Mouse (Mus musculus) forebrain, embryonic 12.5 days (tissue): ENCODE measurements around the gene Sept11. TPM values are rescaled to one million over a fixed set of nuclear protein-coding genes. Genes with fewer than 3 reads are reported as not detected.

Source experiments
- ATAC-seq: fragments of 200-750 bp; cut with Nextera tagmentation; 2 replicates; pipeline ENCODE4 v1.8.0; 2017; ENCODE audit warnings: moderate TSS enrichment; ENCODE audit not compliant: low FRiP score
- H3K27ac ChIP-seq: fragments of 300-500 bp; sonication (generic); 2 replicates; pipeline ENCODE4 v1.5.1; 2016; ENCODE audit warnings: mild to moderate bottlenecking
- H3K27me3 ChIP-seq: fragments of 300-500 bp; sonication (generic); 2 replicates; pipeline ENCODE4 v1.6.1; 2016; ENCODE audit warnings: mild to moderate bottlenecking
- H3K36me3 ChIP-seq: fragments of 300-500 bp; sonication (generic); replicated peaks from 2 replicates; pipeline ENCODE4 v1.6.1; 2016; ENCODE audit warnings: mild to moderate bottlenecking
- H3K4me1 ChIP-seq: fragments of 300-500 bp; sonication (generic); 2 replicates; pipeline ENCODE4 v1.6.1; 2016
- H3K4me2 ChIP-seq: fragments of 300-500 bp; sonication (generic); 2 replicates; pipeline ENCODE4 v1.6.1; 2016; ENCODE audit warnings: mild to moderate bottlenecking, moderate library complexity
- H3K4me3 ChIP-seq: fragments of 300-500 bp; sonication (generic); replicated peaks from 2 replicates; pipeline ENCODE4 v1.5.1; 2016; ENCODE audit warnings: mild to moderate bottlenecking
- H3K9ac ChIP-seq: fragments of 300-500 bp; sonication (generic); 2 replicates; pipeline ENCODE4 v1.6.1; 2016; ENCODE audit warnings: mild to moderate bottlenecking
- H3K9me3 ChIP-seq: fragments of 300-500 bp; sonication (generic); 2 replicates; pipeline ENCODE4 v1.6.1; 2016
- WGBS: fragments of 180-500 bp; shearing (Covaris S2); methylation state at CpG from one replicate; pipeline ENCODE4 v1.1.7; 2016; 5-methylcytosine and 5-hydroxymethylcytosine counted together
- polyA plus RNA-seq: library from polyadenylated mRNA; unstranded; fragments of >200 nt; fragmentation: Nextera tagmentation; extraction: Ambion mirVana; gene quantifications from 2 replicates; pipeline ENCODE4 v1.2.1, GENCODE M21; 2016

Gene Sept11
- polyA plus RNA-seq, 1 experiment from 2014 or later, result 302 TPM

DNA sequence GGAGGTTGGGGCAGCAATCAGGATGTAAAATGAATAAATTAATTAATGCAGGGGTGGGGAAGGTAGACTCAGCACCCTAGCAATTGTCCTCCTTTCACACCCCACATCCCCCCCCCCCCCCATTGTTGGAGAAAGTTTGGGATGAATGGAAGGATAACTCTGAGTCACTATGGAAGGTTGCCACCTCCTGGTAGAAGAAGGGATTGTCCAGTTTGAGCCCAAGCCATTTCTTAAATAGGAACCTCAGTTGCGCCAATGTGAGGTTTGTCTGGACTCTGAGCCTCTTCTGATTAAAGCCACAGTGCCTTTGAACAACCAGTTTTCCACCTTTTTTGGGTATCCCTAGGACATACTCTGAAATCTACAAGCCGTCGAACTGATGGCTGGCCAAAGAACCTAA is 70.3 kb downstream of the Sept11 start:
- 79% methylated on average over 3 of the region's 3 CpGs for WGBS
- Histone ChIP-seq H3K4me1 (no peaks in the 10 kb centered on the region), H3K36me3 (peaks cover 84% of the 10 kb centered on the region), H3K9ac (no peak overlapping the region), H3K27ac (no peak overlapping the region), H3K27me3 (no peaks in the 10 kb centered on the region), H3K4me2 (no peak overlapping the region), H3K4me3 (no peak overlapping the region), H3K9me3 (no peaks in the 10 kb centered on the region)
- ATAC-seq, result no peak; the same call in 1 of the 2 replicates

GRCm38 (mm10) chr5:93167919-93168516 is 74.8 kb downstream of the Sept11 start:
- no peaks in the 10 kb centered on the region for H3K4me1 ChIP-seq
- H3K9me3 ChIP-seq, result no peaks in the 10 kb centered on the region
- no peaks in the 10 kb centered on the region for H3K27me3 ChIP-seq
- WGBS, result 92% methylated on average over 11 of the region's 11 CpGs
- no peak overlapping the region for H3K4me2 ChIP-seq
- ATAC-seq, result no peak
- H3K27ac ChIP-seq, result no peak overlapping the region
- H3K4me3 ChIP-seq, result no peak overlapping the region
- H3K9ac ChIP-seq, result no peak overlapping the region
- H3K36me3 ChIP-seq, result peaks cover 81% of the 10 kb centered on the region

DNA sequence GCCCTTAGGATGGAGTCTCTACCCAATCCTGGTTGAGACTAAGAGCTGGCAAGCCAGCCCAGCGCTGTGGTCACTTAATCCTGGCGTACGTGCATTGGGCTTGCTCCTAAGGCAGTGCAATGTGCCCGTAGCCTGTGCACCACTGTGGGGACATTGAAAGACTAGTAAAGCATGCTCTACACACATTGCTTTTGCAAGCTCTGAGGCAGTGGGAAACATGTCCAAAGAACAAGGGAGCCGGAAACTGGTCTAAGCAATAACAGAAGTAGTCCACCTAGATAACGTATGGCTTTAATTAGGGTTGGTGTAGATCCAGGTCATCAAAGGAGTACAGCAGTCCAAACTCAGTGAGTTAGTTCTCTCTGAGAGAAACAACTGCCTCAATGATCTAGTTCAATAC is 75.4 kb downstream of the Sept11 start:
- H3K4me1 ChIP-seq, result no peaks in the 10 kb centered on the region
- no peak overlapping the region for H3K27ac ChIP-seq
- no peaks in the 10 kb centered on the region for H3K9me3 ChIP-seq
- no peak overlapping the region for H3K4me3 ChIP-seq
- peaks cover 77% of the 10 kb centered on the region for H3K36me3 ChIP-seq
- ATAC-seq, result no peak
- H3K9ac ChIP-seq, result no peak overlapping the region
- H3K4me2 ChIP-seq, result no peak overlapping the region
- WGBS, result 91% methylated on average over 6 of the region's 6 CpGs
- no peaks in the 10 kb centered on the region for H3K27me3 ChIP-seq

DNA sequence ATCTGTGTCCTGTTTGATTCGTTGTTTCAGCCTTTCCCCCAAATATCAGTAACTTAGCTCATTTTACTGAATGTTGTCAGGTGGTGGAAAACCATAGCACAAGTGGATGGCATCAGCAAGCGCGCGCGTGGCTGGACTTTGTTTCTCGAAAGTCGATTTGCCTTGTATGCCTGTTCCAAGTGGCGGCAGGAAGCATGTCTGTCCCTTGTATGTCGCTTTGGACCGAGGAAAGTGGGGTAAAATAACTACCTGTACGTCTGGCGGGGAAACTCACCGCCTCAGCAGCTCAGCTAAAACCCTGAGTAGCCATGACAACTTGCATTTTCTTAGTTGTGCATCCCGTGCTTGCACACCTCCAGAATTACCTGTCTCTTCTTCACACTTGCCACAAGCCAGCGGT is 78.2 kb downstream of the Sept11 start:
- Histone ChIP-seq H3K4me2 (no peak overlapping the region), H3K27me3 (no peaks in the 10 kb centered on the region), H3K4me3 (no peak overlapping the region), H3K36me3 (peaks cover 74% of the 10 kb centered on the region), H3K27ac (no peak overlapping the region), H3K9me3 (no peaks in the 10 kb centered on the region), H3K9ac (no peak overlapping the region), H3K4me1 (no peaks in the 10 kb centered on the region)
- 95% methylated on average over 15 of the region's 15 CpGs for WGBS
- no peak for ATAC-seq

- Histone ChIP-seq H3K4me3 (no peak overlapping the region), H3K36me3 (peaks cover 65% of the 10 kb centered on the region), H3K27me3 (no peaks in the 10 kb centered on the region), H3K9me3 (no peaks in the 10 kb centered on the region), H3K4me2 (no peak overlapping the region), H3K9ac (no peak overlapping the region), H3K4me1 (no peaks in the 10 kb centered on the region), H3K27ac (no peak overlapping the region)
- 81% methylated on average over 6 of the region's 6 CpGs for WGBS
- no peak for ATAC-seq
Observed at GRCm38 (mm10) chr5:93172536-93172935, 79.3 kb downstream of the Sept11 start.

GRCm38 (mm10) chr5:93174675-93175074 is 81.4 kb downstream of the Sept11 start:
- Histone ChIP-seq H3K9me3 (no peaks in the 10 kb centered on the region), H3K27ac (no peak overlapping the region), H3K9ac (no peak overlapping the region), H3K4me2 (no peak overlapping the region), H3K27me3 (no peaks in the 10 kb centered on the region), H3K4me1 (no peaks in the 10 kb centered on the region), H3K36me3 (peaks cover 66% of the 10 kb centered on the region), H3K4me3 (no peak overlapping the region)
- 93% methylated on average over 6 of the region's 6 CpGs for WGBS
- ATAC-seq, result no peak

DNA sequence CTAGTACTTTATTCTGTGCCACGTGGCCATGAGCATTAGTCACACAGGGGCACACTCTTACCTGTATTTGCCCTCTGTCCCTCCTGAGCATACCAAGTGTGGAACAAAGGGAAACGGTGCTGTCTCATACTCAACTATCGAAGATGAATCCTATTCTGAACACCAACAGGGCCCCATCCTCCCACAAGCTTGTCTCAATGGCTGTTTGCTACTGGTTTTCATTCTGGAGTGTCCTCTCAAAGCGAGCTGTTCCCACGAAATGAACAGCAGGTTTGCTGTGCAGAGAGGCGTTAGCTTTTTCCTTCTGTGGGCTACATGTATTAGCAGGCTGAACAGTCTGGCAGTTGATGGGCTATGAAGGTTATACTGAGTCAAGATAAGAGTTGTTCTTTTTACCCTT is 85.4 kb downstream of the Sept11 start:
- no peak for ATAC-seq
- no peaks in the 10 kb centered on the region for H3K9me3 ChIP-seq

GRCm38 (mm10) chr5:93180252-93180651 is 87.0 kb downstream of the Sept11 start:
- Histone ChIP-seq H3K4me1 (no peaks in the 10 kb centered on the region), H3K9ac (no peak overlapping the region), H3K4me2 (no peak overlapping the region), H3K36me3 (peaks cover 54% of the 10 kb centered on the region), H3K27me3 (no peaks in the 10 kb centered on the region), H3K27ac (no peak overlapping the region), H3K4me3 (no peak overlapping the region), H3K9me3 (no peaks in the 10 kb centered on the region)
- ATAC-seq, result no peak
- 86% methylated on average over 2 of the region's 2 CpGs for WGBS

More for the DNA sequence above, 85.4 kb downstream of the Sept11 start:
- H3K4me3 ChIP-seq, result no peak overlapping the region
- no peak overlapping the region for H3K9ac ChIP-seq
- peaks cover 57% of the 10 kb centered on the region for H3K36me3 ChIP-seq
- no peaks in the 10 kb centered on the region for H3K4me1 ChIP-seq
- H3K27me3 ChIP-seq, result no peaks in the 10 kb centered on the region
- no peak overlapping the region for H3K4me2 ChIP-seq
- 0 out of 2 replicates have a peak overlapping the region, but pooled peaks have one; percentile 25 for H3K27ac ChIP-seq
- 86% methylated on average over 6 of the region's 6 CpGs for WGBS

GRCm38 (mm10) chr5:93183311-93183710 is 90.1 kb downstream of the Sept11 start:
- Histone ChIP-seq H3K9me3 (no peaks in the 10 kb centered on the region), H3K4me3 (no peak overlapping the region), H3K9ac (no peak overlapping the region), H3K36me3 (peaks cover 66% of the 10 kb centered on the region), H3K27ac (no peak overlapping the region), H3K4me2 (no peak overlapping the region), H3K27me3 (no peaks in the 10 kb centered on the region), H3K4me1 (no peaks in the 10 kb centered on the region)
- WGBS, result 88% methylated on average over 6 of the region's 6 CpGs
- no peak for ATAC-seq

- no peak overlapping the region for H3K4me3 ChIP-seq
- WGBS, result 95% methylated on average over 6 of the region's 6 CpGs
- peaks cover 66% of the 10 kb centered on the region for H3K36me3 ChIP-seq
- H3K9me3 ChIP-seq, result no peaks in the 10 kb centered on the region
- no peak for ATAC-seq
- no peaks in the 10 kb centered on the region for H3K4me1 ChIP-seq
- H3K9ac ChIP-seq, result no peak overlapping the region
- no peak overlapping the region for H3K4me2 ChIP-seq
- no peaks in the 10 kb centered on the region for H3K27me3 ChIP-seq
- no peak overlapping the region for H3K27ac ChIP-seq
Observed at GRCm38 (mm10) chr5:93184548-93184947, 91.3 kb downstream of the Sept11 start.

- WGBS, result 77% methylated on average over 3 of the region's 3 CpGs
- H3K9me3 ChIP-seq, result no peaks in the 10 kb centered on the region
- no peak overlapping the region for H3K27ac ChIP-seq
- H3K27me3 ChIP-seq, result no peaks in the 10 kb centered on the region
- H3K4me1 ChIP-seq, result no peaks in the 10 kb centered on the region
- H3K4me2 ChIP-seq, result no peak overlapping the region
- no peak overlapping the region for H3K4me3 ChIP-seq
- H3K9ac ChIP-seq, result no peak overlapping the region
- H3K36me3 ChIP-seq, result peaks cover 57% of the 10 kb centered on the region
- no peak for ATAC-seq
Observed at GRCm38 (mm10) chr5:93189607-93190006, 96.4 kb downstream of the Sept11 start.

DNA sequence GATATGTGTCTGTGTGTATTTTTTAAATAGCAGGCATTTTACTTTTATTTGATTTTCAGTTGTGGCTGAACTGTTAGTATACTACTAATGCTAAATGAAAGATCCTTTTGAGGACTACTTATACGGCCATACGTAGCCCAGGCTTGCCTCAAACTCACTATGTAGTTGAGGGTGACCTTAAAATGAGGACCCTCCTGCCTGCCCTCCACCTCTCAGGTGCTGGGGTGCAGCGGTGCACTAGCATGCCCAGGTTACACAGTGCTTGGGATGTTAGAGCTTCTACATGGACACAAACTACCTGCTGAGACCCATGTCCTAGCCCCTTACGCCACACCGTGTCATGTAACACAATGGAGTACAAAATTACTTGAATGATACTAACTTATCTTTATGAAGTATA is 97.2 kb downstream of the Sept11 start:
- H3K27me3 ChIP-seq, result no peaks in the 10 kb centered on the region
- H3K9me3 ChIP-seq, result no peaks in the 10 kb centered on the region
- H3K4me1 ChIP-seq, result no peaks in the 10 kb centered on the region
- ATAC-seq, result no peak
- peaks cover 50% of the 10 kb centered on the region for H3K36me3 ChIP-seq
- 94% methylated on average over 5 of the region's 5 CpGs for WGBS
- no peak overlapping the region for H3K9ac ChIP-seq
- no peak overlapping the region for H3K4me3 ChIP-seq
- no peak overlapping the region for H3K27ac ChIP-seq
- no peak overlapping the region for H3K4me2 ChIP-seq

DNA sequence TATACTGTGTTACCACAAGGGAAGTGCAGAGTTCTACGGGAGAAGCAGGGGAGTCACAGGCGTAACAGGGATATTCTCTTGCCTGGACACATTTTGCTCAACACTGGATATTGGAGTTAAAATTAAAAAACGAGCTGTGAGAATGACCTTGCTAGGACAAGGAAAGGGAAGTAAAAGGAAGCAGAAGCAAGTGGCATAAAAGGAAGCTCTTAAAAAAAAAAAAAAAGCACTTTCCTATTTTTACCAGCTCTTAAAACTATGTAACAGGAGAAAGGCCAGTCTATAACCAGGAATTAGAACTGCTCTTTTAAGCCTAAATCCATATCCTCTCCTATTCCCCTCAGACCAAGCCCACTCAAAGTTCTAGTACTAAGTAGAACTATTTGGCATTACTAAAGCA is 105.0 kb downstream of the Sept11 start:
- Histone ChIP-seq H3K4me1 (peaks cover 3% of the 10 kb centered on the region; the same call in 1 of the 2 replicates), H3K4me3 (no peak overlapping the region), H3K27ac (no peak overlapping the region), H3K9ac (no peak overlapping the region), H3K9me3 (no peaks in the 10 kb centered on the region), H3K4me2 (no peak overlapping the region), H3K27me3 (no peaks in the 10 kb centered on the region), H3K36me3 (peaks cover 48% of the 10 kb centered on the region)
- ATAC-seq, result no peak
- 95% methylated on average over 3 of the region's 3 CpGs for WGBS
